Mouse (Mus musculus) splenic B cell, adult 2 months (primary cell): Measurements from ENCODE around the gene Pigl.

Source experiments
- DNase-seq: peaks from one replicate; pipeline ENCODE4 v3.0.0-alpha.2; 2011; ENCODE audit warnings: low read depth, low spot score
- H3K27me3 ChIP-seq: 2 replicates; pipeline ENCODE4 v1.6.1; 2012; ENCODE audit warnings: mild to moderate bottlenecking, low read length, moderate library complexity, mixed read lengths; ENCODE audit not compliant: control insufficient read depth, poor library complexity, insufficient read depth, severe bottlenecking
- H3K36me3 ChIP-seq: 2 replicates; pipeline ENCODE4 v1.6.1; 2012; ENCODE audit warnings: mild to moderate bottlenecking, low read length, moderate library complexity, mixed read lengths; ENCODE audit not compliant: control insufficient read depth, poor library complexity, insufficient read depth, severe bottlenecking

Gene Pigl

DNA sequence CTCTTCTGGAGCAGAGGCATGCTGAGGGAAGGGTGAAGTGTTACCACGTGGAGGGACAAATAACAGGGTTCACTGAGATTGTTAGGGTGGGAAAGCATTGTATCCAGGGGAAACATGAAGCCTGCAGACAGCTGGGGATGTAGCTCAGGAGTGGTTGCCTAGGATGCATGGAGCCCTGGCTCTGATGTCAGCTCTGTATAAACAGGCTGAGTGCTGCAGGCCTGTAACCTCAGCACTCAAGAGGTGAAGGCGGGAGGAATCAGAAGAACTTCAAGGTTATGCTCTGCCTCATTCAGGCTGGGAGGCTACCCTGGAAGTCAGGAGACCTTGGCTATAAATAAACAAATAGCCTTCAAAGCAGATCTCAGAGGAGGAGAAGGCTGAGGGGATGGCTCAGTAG lies 60.7 kb downstream of the Pigl start:
- DNase-seq: no peak

DNA sequence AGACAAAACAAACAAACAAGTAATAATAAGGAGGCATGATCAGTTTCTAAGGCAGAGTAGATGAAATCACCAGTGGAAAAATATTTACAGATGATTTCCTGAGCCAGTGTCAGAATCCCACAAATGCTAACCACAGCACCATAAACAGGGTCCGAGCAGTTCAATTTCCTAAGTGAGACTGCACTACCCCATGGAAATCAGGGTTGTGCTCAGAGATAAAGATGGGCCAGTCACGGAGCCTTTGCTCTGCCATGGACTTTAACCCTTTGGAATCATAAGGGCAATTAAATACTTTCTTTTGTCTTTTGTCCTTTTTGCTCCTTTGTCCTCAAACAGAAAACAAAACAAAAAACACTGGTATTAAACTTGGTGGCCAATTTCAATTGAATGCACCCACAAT lies 64.0 kb downstream of the Pigl start:
- DNase-seq: no peak
- no peaks in the 10 kb centered on the region for H3K36me3 ChIP-seq
- H3K27me3 ChIP-seq: no peaks in the 10 kb centered on the region

More for the DNA sequence above, 60.7 kb downstream of the Pigl start:
- Histone ChIP-seq H3K36me3 (no peaks in the 10 kb centered on the region), H3K27me3 (no peaks in the 10 kb centered on the region)

DNA sequence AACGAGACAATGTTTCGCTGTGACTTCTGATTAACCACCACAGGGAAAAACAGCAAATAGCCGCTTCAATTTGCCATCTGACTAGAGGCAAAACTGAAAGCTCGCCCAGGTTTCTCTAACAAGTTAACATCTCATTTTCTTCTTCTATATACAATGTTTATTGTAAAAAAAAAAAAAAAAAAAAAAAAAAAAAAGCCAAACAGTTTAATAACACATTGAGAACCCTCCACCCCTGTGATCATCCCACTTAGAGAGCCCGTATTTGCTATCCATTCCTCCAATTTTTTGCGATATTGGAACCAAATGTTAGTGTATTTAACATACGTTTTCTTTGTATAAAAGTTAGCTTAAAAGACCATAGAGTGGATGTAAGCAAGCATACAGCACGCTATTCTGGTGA lies 78.8 kb downstream of the Pigl start:
- no peak for DNase-seq
- H3K27me3 ChIP-seq: no peaks in the 10 kb centered on the region
- no peaks in the 10 kb centered on the region for H3K36me3 ChIP-seq

DNA sequence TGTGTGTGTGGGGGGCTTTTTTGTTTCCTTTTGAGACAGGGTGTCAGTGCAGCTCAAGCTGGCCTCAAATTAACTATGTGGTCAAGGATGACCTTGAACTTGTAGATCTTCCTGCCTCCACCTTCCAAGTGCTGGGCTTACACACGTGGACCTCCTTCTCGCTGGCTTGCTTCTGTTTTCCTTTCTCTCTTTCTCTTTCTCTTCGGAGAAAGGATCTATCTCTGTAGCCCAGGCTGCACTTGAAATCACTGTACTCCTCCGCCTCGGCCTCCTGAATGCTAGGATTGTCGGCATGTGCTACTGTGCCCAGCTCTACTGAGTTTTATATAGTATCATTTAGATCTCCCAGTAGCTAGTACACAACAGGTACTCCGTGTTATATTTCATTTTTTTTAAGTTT lies 79.3 kb downstream of the Pigl start:
- Histone ChIP-seq H3K36me3 (no peaks in the 10 kb centered on the region), H3K27me3 (no peaks in the 10 kb centered on the region)
- no peak for DNase-seq

GRCm38 (mm10) chr11:62538321-62539088 lies 80.2 kb downstream of the Pigl start:
- peak; percentile 51 for DNase-seq
- H3K36me3 ChIP-seq: no peaks in the 10 kb centered on the region
- H3K27me3 ChIP-seq: no peaks in the 10 kb centered on the region

DNA sequence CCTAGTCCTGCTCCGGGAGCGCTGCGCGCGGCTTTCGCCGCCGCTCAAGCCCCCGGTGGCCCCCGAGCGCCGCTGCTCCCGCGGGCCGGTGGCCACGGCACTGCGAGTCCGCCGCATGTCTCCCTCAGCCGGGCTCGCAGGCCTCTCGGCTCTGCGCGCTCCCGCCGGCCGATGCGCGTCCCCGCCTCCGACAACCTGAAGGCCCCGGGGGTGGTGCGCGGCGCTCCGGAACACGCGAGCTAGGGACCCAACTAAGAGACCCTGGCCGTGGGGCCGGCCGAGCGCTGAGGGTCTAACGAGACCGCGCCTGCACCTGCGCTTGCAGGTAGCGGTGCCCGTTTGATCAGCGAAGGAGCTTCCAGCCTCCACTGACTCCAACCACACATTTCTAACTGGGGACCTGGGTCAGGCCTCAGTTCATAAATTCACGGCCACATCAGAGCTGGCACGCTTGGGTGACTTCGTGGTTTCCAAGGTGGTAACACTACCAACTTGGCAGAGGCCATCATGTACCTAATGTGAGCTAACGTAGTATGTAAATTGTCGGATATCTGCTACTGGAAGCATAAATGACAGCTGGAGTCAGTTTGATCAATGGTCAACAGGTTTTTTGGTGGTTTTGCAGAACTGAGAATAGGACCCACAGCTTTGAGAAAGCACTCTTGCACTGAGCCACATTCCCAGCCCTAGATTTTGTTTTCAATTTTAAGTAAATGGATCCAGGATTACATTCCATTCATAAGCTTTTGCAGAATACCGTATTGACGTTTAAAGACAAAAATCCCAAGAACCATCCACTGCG lies 81.0 kb downstream of the Pigl start, which contains the start of gene Cenpv:
TSS of gene Cenpv (minus strand) at position 173 of the 802 bp plus-strand sequence.
- H3K36me3 ChIP-seq: no peaks in the 10 kb centered on the region
- DNase-seq: peak; percentile 61
- H3K27me3 ChIP-seq: no peaks in the 10 kb centered on the region

DNA sequence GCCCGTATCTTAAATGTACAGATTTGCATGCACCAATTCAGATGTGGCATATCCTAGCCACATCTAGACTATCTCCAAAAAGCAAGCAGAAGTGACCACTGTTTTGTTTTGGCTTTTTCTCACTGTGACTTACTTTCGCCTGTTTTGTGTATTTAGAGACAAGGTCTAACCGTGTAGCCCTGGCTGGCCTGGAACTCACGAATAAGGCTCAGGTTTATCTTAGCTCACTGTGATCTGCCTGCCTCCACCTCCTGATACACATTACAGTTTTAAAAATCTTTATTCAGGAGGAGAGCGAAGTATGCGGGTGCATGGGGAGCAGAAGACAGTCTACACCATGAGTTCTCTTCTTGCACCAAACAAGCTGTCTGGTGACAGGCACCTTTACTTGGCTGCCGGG lies 81.9 kb downstream of the Pigl start:
- Histone ChIP-seq H3K36me3 (no peaks in the 10 kb centered on the region), H3K27me3 (no peaks in the 10 kb centered on the region)
- DNase-seq: no peak

GRCm38 (mm10) chr11:62540969-62541368 lies 82.7 kb downstream of the Pigl start:
- Histone ChIP-seq H3K36me3 (no peaks in the 10 kb centered on the region), H3K27me3 (no peaks in the 10 kb centered on the region)
- no peak for DNase-seq

DNA sequence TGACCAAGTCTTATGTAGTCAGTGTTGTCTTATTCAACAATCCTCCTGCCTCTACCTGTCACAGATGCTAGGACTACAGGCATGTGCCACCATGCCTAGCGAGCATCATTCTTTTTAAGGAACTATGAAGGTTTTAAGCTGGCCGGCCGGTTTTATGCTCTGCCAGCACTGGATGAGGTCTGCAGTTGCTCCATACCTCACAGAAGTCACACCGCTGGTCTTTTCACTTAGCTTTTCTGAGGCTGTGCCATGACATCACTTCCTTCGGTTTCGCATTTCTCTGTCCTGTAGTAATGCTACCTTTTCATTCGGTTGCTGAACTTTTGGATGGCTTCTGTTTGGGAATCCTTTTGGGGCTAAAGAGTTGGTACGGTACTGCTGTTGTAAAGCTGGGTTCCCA lies 83.3 kb downstream of the Pigl start:
- peak; percentile 18 for DNase-seq
- H3K36me3 ChIP-seq: no peaks in the 10 kb centered on the region
- H3K27me3 ChIP-seq: no peaks in the 10 kb centered on the region

GRCm38 (mm10) chr11:62543991-62544390 lies 85.7 kb downstream of the Pigl start:
- no peaks in the 10 kb centered on the region for H3K36me3 ChIP-seq
- no peaks in the 10 kb centered on the region for H3K27me3 ChIP-seq
- DNase-seq: no peak

DNA sequence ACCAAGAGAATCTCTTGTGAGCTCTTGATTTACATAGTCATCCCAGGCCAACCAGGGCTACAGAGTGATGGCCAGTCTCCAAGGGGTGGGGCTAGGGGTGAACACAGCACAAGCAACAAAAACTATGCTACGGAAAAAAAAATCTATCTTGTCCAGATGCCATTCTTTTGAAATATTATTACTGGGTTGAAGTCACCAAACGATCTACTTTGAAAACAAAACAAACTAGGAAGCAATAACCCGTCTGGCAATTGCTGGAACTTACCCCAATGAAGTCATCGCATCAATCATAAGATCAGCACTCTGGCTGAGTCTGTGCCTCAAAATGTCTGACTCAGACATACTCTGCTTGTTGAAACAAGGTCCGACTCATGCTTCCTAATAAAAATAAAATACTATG lies 91.5 kb downstream of the Pigl start:
- peak; percentile 64 for DNase-seq
- no peaks in the 10 kb centered on the region for H3K27me3 ChIP-seq
- H3K36me3 ChIP-seq: peaks cover 10% of the 10 kb centered on the region

GRCm38 (mm10) chr11:62550227-62550685 lies 92.0 kb downstream of the Pigl start:
- peaks cover 10% of the 10 kb centered on the region for H3K36me3 ChIP-seq
- DNase-seq: peak; percentile 75
- no peaks in the 10 kb centered on the region for H3K27me3 ChIP-seq

- Histone ChIP-seq H3K36me3 (peaks cover 10% of the 10 kb centered on the region), H3K27me3 (no peaks in the 10 kb centered on the region)
- peak; percentile 100 for DNase-seq
These were observed 92.5 kb downstream of the Pigl start, which contains the start of gene Ubb for GRCm38 (mm10) chr11:62550727-62551225. Gene Ubb, plus strand, starts transcription at chr11:62551171.

DNA sequence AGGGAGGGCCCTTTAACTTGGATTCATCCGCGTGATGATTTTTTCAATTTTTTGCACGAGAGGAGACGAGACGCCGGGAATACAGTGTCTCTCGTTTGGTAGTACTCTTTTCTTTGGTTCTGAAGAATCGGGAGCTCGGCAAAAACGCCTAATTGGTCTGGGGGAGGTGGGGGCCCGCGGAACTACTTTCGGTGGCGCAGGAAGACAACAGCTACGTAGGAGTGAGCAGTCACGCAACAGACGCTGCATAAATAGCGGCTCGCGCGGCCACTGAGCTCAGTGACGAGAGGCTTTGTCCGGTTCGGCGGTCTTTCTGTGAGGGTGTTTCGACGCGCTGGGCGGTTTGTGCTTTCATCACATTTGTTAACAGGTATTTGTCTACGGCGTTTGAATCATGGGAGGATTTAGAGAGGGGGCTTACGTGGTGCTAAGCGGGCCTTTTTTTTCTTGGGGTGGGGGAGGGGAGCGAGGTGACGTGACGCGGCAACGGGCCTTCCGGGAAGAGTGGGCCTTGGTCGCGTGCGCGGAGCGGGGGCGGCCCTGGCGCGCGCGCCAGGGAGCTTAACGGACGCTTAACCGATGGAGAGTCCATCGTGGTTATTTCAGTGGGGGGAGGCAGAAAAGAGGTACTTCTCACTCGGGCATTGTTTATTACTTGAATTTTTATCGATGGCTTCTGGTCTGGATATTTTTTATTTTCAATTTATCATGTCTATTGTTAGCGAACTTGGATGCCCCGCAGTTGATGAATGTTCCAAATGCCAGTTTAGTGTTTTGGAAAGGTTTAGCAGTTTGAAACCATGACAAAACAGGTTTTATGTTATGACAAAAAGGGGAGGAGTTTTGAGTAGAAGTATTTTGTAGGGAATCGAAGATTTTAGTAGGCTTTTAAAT lies 93.2 kb downstream of the Pigl start:
- peak; percentile 94 for DNase-seq
- H3K27me3 ChIP-seq: no peaks in the 10 kb centered on the region
- peaks cover 10% of the 10 kb centered on the region for H3K36me3 ChIP-seq
